Mouse (Mus musculus) myocyte (in vitro differentiated cells): Measurements from ENCODE around the gene Oxt.

ENCODE experiments used
- MAX ChIP-seq: IDR thresholded peaks from one replicate; pipeline ENCODE4 v1.6.1; 2011; ENCODE audit warnings: low read depth, mild to moderate bottlenecking, control low read depth
- MYOD1 ChIP-seq, 3 experiments: IDR thresholded peaks; one replicate each; pipeline ENCODE4 v1.6.1; 2011; ENCODE audit warnings: control low read depth in 2 of 3, low read depth in 2 of 3, mild to moderate bottlenecking in 2 of 3, moderate library complexity in 1 of 3; ENCODE audit not compliant: insufficient read length in 2 of 3, control insufficient read depth in 1 of 3
- POLR2AphosphoS2 ChIP-seq: IDR thresholded peaks from one replicate; pipeline ENCODE4 v1.6.1; 2011; ENCODE audit warnings: low read depth, control low read depth; ENCODE audit not compliant: insufficient read length
- TCF12 ChIP-seq: IDR thresholded peaks from one replicate; pipeline ENCODE4 v1.6.1; 2011; ENCODE audit warnings: mild to moderate bottlenecking, control low read depth; ENCODE audit not compliant: poor library complexity, insufficient read depth, severe bottlenecking

- TF ChIP-seq POLR2AphosphoS2 (no peak), TCF12 (no peak), MAX (no peak), MYOD1 (IDR thresholded peaks at IDR 0.05; ENCODE audit: control insufficient read depth in 1 of 3, insufficient read length in 2 of 3, low read depth in 2 of 3) (no peak)
Measured at GRCm38 (mm10) chr2:130589761-130590160, 13.8 kb downstream of the Oxt start.
